Mouse (Mus musculus) E14TG2a.4 (cell line): ENCODE data around the gene Rnf26.

Source experiments
- CTCF ChIP-seq: conservative IDR thresholded peaks from 2 replicates; pipeline ENCODE4 v1.5.1; 2014; ENCODE audit warnings: low read length
- NANOG ChIP-seq: IDR thresholded peaks from 2 replicates; pipeline ENCODE4 v1.6.1; 2014; ENCODE audit warnings: borderline replicate concordance, low read length, mixed read lengths
- POU5F1 ChIP-seq: IDR thresholded peaks from 2 replicates; pipeline ENCODE4 v1.6.1; 2014; ENCODE audit warnings: low read length, borderline replicate concordance

- TF ChIP-seq CTCF (peak; percentile 84), NANOG (no peak), POU5F1 (no peak)
These were observed 3.8 kb downstream of the Rnf26 start for GRCm38 (mm10) chr9:44109360-44110095.
